Mouse (Mus musculus) thymus, adult 2 months (tissue): Measurements from ENCODE around the gene Zpld1.

Experiments used
- CTCF ChIP-seq: fragments of 200-500 bp; IDR thresholded peaks from 2 replicates; pipeline ENCODE4 v1.5.1; 2012; ENCODE audit warnings: mild to moderate bottlenecking, control low read depth, low read length, moderate library complexity, borderline replicate concordance; ENCODE audit not compliant: control insufficient read depth, poor library complexity, insufficient read depth; ENCODE audit errors: extremely low read depth
- POLR2A ChIP-seq: fragments of 200-500 bp; IDR thresholded peaks from 2 replicates; pipeline ENCODE4 v1.6.1; 2012; ENCODE audit warnings: mild to moderate bottlenecking, low read length, control low read depth, moderate library complexity; ENCODE audit not compliant: control insufficient read depth, poor library complexity, insufficient read depth; ENCODE audit errors: extremely low read depth

- no peak for TF ChIP-seq POLR2A
- no peak for TF ChIP-seq CTCF
Measured at GRCm38 (mm10) chr16:55203945-55204344, 93.8 kb downstream of the Zpld1 start.
